Mouse (Mus musculus): ENCODE measurements around the gene Agtpbp1. TPM values are rescaled to one million over a fixed set of nuclear protein-coding genes. Genes with fewer than 3 reads are reported as not detected.
"Not testable (repeated sequence)": the region's sequence is repeated elsewhere in the genome, so short reads cannot be mapped to it uniquely, and the experiment has no call there.

The Agtpbp1 gene
- 10 to 100 TPM; 30.8 to 31.2 TPM for total RNA-seq (2021)
- long read RNA-seq, experiment 1, full-length matches to known transcripts: 8 of 21 reads
- long read RNA-seq, experiment 1, partial matches to known transcripts: 4 of 21 reads
- long read RNA-seq, experiment 1, other reads (novel, unspliced or antisense): 9 of 21 reads
- long read RNA-seq, experiment 2, full-length matches to known transcripts: 6 of 16 reads
- long read RNA-seq, experiment 2, partial matches to known transcripts: 0 of 16 reads
- long read RNA-seq, experiment 2, other reads (novel, unspliced or antisense): 10 of 16 reads

DNA sequence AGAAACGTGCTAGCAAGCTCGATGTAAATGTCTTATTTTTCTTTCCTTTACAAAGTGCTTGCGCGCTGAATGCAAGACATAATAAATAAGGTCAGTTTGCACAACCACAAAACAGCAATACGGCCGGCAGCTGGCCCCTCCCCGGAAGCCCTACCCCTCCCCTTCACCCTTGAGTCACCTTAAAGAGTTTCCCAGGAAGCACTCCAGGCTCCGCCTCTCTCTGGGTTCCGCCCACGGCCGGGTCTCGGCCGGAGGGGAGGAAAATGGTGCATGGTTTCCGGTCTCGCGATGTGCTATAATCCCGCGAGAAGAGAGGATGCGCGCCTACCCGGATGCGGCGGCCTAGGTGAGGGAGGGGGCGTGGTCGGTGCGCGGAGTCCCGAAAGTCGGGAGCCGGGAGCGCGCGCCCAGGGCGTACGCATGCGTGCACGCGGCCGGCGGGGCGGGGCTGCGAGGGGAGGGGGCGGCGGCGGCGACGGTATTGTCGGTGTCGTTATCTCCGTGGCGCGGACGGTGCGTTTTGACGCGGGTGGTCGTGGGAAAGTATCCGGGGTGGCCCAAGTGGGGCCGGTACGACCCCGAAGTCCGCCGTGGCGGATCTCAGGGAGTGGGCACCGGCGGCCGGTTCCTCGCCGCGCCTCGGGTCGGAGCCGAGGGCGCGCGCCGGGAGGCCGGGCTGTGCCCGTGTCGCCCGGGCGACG, at the start of gene Agtpbp1, which contains the start of gene Naa35:
Gene Agtpbp1, minus strand, starts transcription at position 281 of the 701 bp plus-strand sequence.
Gene Naa35, plus strand, starts transcription at position 313 of the 701 bp plus-strand sequence.
- DNase-seq (ENCODE audit: low spot score in 2 of 2): peak; percentile 99

DNA sequence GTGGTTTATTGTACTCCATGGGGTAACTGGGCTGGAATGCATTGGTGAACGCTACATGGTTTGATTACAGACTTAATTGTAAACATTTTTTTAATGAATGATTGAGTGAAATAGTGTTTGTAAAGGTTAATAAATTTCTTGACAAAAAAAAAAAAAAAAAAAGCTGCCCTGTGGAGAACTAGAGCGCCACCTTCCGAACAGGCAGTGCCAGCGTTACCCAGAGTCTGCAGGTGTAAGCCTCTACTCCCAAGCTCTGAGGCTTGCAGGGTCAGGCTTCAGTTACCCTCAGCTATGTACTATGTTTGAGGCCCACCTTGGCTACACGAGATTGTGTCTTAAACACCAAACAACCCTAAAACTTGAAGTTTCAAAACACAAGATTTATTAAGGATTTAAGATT, 49.6 kb upstream of the Agtpbp1 start:
- DNase-seq (ENCODE audit: low spot score in 2 of 2): no peak

DNA sequence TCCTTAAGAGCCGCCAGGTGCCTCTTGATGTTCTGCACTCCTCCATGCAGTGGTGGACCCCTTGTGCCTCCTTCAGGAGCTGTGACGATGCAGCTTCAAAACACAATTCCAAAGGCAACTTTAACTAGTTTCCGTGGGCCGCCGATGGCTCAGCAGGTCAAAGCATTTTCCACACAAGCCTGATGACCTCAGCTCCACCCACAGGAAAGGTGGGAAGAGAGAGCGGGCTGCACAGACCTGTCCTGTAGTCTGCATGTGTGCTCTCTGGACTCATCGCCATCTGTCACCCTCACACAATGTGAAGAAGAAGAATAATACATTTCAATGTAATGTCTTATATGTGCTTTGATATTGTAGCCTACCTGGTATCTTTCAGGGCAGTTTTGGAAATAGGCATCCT, 41.7 kb upstream of the Agtpbp1 start:
- DNase-seq (ENCODE audit: low spot score in 2 of 2): no peak

DNA sequence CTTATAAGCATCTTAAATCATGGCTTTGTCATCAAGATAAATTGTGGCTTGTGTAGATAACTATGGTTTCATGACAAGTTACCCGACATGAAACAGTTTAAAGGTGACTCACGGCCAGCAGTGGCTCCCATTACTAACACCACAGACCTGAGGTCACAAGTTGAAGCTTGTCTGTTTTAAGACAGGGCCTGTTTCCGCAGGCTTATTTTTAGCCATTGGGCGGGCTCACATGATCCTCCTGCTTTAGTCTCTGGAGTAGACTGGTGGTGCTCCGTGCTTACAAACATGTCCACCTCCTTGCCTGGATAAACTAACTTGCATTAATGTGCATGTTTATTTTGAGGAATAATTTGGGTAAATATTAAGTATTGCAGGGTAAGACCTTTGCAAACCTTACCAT, 39.9 kb upstream of the Agtpbp1 start:
- DNase-seq (ENCODE audit: low spot score in 2 of 2): no peak

DNA sequence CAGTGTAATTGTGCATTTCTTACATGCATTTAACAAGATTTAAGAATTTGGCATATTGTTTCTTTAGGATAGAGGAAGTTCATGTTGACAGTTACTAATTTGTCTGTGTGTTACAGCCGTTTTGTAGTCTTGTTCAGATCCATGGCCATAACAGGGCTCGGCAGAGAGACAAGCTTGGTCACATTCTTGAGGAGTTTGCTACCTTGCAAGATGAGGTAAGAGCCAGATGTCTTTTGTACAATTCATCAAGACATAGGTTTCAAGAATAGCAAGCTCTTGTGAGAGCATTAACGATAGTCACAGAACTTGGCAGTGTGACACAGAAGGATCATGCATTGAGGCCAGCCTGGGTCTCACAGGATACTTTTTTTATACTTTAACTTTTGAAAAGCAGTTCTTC, 39.4 kb upstream of the Agtpbp1 start:
- no peak for DNase-seq (ENCODE audit: low spot score in 2 of 2)

DNA sequence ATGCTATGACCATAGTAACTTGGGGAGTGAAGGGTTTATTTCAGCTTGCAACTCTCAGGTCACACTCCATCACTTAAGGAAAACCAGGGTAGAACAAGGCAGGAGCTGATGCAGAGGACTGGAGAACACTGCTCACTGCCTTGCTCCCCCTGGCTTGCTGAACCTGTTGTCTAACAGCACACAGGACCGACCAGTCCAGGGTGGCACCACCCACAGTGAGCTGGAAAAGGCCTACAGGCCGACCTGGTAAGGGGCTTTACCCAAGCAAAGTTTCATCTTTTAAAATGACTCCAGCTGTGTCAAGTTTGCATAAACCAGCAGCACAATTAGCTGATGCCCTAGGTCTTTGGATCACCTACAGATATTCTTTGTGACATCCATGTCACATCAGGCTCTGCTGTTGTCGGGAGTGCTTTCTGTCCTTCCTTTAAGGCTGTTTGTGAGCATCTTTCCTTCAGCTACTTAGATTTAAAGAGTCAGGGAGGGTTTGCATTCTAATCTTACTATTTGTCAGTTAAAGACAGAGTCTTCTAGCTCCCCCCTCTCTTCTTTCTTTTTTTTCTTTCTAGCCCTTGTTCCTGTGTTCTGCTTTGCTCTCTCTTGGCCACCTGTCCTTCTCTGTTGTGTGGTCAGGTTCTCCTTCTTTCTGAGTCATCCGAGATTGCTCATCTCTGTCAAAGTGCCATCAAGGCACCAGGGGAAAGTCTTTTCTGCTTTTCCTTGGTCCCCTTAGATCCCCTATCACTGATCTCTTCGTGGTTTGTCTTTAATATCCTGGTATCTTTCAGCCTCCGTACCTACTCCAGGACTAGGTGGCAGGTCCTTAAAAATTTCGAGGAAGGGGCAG, 36.8 kb upstream of the Agtpbp1 start:
- DNase-seq (ENCODE audit: low spot score in 2 of 2): no peak

DNA sequence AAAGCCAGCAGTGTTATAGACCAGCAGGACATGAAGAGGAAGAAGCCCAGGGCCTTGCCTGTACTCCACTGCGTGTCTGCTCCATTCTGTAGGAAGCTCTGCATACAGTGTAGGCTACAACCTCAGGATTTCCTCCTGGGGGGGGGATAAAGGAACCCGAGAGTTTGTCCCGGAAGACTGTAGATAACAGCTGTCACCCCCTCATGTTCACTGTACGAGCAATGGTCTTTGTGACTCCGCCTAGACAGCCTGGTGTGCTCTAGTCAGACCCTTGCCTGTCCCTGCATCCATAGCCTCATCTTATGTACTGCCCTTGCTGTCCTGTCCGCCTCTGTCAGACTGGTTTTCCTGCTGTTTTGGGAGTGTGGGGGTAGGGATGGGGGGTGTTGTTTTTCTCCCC, 33.4 kb upstream of the Agtpbp1 start:
- DNase-seq (ENCODE audit: low spot score in 2 of 2): no peak

DNA sequence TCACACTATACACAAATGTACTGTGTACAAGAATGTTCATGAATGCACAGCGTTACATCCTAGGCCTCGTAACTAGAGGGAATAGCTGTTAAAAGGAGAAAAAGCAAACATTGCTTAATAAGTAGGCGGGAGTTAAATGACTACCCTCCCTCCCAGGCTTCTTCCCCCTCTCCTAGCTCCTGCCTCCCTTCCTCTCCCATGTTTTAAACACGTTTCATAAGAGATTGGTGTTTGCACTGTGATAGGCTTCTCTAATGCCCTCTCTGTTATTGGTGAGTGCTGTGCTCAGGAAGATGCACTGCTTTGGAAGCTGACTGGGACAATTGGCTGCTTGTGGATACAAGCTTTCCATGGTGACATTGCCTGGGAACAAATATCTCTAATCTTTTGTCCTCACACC, 30.5 kb upstream of the Agtpbp1 start:
- DNase-seq (ENCODE audit: low spot score in 2 of 2): no peak

DNA sequence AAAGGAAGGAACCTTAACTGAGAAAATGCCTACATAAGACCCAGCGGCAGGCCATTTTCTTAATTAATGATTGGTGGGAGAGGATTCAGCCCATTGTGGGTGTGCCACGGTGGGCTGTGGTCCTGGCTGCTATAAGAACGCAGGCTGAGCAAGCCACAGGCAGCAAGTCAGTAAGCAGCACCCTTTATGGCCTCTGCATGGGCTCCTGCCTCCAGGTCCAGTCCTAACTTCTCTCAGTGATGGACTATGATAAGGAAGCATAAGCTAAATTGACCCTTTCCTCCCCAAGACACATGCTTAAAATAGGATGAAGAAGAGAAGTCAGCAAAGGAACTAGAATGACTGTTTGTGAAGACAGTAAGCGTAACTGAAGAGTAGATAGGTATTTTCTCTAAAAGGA, 30.1 kb upstream of the Agtpbp1 start:
- no peak for DNase-seq (ENCODE audit: low spot score in 2 of 2)

DNA sequence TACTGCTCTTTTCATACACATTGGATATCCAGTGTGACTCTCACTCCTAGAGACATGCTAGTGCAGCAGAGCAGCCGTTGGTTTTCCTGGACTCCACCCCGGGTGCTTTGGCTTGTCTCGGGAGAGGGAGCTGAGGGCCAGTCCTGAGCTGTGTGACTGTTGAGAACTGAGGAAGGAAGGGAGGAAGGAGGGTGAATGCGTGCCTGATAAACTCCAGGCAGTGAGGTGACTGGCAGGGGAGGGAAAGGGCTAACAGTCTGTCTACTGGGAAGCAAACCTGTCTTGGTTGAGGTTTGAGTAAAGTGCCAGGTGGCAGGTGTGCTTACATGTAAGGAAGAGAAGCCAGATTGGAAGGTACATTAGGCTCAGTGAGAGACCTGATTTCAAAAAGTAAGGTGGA, 28.8 kb upstream of the Agtpbp1 start:
- DNase-seq (ENCODE audit: low spot score in 2 of 2): no peak

DNA sequence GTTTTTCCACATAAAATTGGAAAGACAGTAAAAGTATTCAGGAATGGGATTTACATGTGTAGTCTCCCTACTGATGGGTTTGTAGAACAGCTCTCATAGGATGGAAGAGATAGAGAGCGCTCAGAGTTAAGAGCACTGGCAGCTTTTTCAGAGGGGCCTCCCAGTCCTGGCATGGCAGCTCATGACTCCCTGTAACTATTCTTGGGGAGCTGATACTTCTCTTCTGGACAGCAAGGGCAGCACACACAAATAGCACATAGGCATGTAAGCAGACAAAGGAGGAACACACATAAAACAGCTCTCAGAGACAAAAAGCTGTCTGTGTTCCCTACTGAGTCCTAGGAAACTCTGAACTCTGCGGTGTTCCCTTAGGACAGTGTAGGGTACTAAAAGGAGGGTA, 25.4 kb upstream of the Agtpbp1 start:
- DNase-seq (ENCODE audit: low spot score in 2 of 2): no peak

DNA sequence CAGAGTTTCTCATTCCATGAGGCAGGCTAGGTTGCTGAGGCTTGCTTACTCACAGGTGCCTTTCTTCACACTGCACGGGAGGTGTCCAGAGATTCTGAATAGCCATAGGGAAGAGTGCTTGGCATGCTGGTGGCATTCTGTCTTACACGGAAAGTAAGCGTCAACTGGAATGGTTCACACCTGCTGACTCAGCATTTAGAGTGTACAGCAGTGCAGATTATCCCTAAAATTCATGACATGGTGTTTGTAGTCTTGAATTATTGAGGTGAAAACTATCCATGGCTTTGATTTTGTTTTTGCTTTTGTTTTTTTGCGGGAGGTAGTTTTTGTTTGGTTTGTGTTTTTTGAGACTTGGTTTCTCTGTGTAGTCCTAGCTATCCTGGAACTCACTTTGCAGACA, 24.9 kb upstream of the Agtpbp1 start:
- DNase-seq (ENCODE audit: low spot score in 2 of 2): no peak

DNA sequence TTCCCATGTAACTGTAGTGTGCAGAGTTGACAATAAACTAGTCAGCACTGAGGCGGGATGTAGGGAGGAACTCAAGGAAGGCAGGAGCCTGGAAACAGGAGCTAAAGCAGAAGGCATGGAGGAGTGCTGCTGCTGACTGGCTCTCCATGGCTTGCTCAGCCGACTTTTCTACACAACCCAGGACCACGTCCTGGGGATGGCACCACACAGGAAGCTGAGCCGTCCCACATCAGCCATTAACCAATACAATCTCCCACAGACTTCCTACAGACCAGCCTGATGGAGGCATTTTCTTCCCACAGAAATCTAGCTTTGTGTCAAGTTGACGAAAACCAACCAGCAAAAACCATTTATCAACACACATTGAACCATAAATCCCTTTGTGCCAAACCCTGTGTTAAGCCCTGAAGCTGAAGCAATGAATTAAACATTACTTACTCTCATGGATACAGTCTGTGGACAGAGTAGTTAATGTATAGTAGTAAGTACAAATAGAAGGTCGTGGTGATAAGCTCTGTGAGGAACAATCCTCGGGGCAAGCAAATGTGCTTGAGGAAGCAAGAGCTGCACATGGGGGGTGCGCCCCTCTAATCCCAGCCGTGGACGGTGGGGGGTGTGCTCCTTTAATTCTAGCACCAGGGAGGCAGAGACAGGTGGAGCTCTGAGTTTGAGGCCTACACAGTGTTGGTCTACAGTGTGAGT, 20.3 kb upstream of the Agtpbp1 start:
- DNase-seq (ENCODE audit: low spot score in 2 of 2): no peak

DNA sequence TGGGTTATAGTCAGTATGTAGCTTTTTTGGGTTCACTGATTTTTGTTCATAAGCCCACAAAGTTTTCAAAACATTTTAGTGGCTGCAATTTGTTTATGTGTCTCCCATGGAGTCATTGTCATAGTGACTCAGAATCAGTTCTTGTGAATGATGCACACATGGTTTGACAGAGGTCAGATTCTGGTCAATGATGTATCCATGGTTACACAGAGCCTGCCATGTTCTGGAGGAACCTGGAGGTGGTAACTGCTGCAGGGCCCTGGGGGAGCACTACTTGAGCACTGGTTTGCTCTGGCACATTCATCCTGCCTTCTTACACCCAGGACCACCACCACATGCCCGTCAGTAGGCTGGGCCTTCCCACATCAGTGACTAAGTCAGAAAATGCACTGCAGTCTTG, 19.5 kb upstream of the Agtpbp1 start:
- no peak for DNase-seq (ENCODE audit: low spot score in 2 of 2)

DNA sequence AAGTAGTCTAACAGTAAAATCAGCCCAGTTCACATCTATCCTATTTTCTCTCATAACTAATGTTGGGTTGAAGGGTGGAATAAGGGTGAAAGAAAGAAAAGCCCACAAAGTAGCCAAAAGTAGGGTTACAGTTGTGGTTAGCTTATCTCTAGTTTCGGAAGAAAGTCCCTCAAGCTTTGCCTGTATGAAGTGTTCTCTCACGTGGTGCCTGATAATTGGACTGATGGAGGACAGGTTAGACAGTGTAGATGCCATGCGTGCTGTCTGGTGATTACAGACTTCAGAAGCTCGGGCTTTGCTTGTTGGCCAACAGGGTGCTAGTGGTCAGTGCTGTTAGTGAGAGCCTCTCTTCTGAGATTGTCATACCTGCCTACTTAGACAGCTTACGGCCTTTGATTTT, 18.1 kb upstream of the Agtpbp1 start:
- no peak for DNase-seq (ENCODE audit: low spot score in 2 of 2)

DNA sequence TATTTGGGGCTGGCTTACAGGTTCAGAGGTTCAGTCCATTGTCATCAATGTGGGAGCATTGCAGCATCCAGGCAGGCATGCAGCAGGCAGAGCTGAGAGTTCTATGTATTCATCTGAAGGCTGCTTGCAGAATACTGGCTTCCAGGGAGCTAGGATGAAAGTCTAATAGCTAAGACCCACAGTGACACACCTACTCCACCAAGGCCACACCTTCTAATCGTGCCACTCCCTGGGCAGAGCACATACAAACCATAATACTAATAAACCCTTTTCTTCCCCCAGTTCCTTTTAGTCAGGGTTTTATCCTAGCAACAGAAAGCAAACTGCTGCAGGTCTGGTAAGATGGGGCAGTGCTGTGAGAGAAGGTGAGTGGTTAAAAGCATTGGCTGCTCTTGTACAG, 7.6 kb upstream of the Agtpbp1 start:
- no peak for DNase-seq (ENCODE audit: low spot score in 2 of 2)

DNA sequence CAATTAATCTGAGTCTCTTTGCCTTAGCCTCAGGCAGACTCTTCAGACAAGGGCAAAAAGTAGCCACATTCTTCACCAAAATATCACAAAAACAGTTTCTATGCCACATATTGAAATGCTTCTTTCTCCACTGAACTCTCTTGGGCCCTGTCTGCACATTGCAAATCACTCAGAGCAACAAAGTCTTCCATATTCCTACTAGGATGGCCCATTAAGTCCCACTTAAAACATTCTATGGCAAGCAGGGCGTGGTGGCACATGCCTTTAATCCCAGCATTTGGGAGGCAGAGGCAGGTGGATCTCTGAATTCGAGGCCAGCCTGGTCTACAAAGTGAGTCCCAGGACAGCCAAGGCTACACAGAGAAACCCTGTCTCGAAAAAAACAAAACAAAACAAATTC, 7.0 kb upstream of the Agtpbp1 start:
- DNase-seq (ENCODE audit: low spot score in 2 of 2): not testable (repeated sequence)

DNA sequence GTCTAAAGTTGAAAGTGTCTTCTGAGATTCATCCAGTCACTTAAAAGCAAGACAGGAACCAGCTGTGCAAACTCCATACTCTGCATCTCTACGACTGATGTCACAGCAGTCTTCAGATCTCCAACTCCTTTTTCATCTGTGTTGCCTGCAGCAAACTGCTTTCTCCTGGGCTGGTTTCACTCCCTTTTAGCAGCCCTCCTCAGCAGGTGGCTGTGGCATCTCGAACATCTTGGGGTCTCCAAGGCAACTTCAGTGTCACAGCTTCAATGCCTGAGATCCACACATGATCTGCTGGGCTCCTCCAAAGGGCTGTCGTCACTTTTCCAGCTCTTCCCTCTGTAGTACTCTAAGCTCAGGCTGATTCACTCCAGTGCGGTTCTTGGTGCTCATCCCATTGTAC, 5.7 kb upstream of the Agtpbp1 start:
- no peak for DNase-seq (ENCODE audit: low spot score in 2 of 2)

DNA sequence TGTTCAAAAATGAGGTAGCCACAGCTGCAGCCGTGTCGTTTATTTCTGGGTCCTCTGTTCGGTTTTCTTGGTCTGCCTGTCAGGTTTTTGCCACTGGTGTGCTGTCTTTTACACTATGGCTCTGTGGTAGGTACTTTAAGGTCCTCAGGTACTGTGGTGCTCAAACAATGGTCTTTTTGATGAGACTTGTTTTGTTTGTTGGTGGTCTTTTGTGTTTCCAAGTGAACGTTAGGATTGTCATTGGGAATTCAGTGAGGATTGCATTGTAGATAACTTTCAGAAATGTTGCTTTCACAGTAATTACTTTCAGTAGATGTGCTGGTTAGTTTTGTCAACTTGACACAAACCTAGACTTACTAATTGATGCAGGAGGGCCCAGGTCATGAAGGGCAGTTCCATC, 4.6 kb upstream of the Agtpbp1 start:
- no peak for DNase-seq (ENCODE audit: low spot score in 2 of 2)

DNA sequence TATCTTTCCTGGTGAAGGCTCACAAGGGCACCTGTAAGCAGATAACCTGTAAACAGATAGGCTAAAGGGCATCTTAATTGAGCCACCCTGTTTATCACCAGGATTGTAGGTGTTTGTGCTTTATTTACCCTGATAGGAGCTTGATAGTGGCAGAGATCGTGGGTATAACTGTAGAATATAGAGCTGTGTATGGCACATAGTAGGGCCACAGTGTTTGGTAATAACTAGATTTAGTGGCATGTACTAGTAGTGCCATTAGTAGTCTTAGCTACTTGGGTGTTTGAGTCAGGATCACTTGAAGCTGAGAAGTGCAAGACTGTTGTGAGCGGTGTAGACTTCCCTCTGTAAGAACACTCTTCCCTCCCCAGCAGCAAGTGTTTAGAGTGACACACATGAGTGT, 2.2 kb upstream of the Agtpbp1 start:
- no peak for DNase-seq (ENCODE audit: low spot score in 2 of 2)

DNA sequence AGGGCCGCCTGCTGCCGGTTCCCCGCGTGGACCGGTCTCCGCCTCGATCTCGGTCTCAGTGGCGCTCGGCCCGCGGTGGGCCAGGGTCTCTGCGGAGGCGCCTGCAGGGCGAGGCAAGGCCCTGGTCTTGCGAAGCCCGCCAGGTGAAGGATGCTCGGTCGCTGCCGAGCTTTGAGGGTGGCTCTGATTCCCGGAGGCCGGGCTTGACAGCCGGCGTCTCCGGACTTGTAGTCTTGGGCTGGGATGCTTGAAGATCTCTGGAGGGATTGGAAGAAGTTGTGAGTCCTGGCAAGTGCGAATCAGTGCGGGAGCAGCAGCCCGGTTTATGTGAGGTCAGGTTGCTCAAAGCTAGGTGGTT, 600 bp upstream of the Agtpbp1 start:
- DNase-seq (ENCODE audit: low spot score in 2 of 2): peak in 1 of 2 experiments; percentile 32

DNA sequence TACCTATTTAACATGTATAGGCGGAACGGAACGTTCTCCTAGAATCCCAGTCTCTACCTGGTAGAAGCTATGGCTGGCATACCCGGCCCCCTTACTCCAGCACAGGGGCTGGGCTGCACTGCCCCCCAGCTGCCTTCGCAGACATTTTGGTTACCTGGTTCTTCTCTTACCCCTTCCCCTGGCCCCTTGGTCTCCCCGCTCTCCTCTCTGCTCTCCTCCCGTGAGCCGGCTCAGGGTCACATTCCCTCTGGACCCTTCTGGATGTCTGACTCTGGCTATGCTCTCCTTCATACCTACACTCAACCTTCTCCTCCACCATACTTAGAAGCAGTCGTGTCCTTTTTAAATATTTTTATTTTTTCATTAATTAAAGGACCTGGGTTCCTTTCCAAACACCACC, 546 bp downstream of the Agtpbp1 start:
- peak in 1 of 2 experiments; percentile 26 for DNase-seq (ENCODE audit: low spot score in 2 of 2)
